Mouse (Mus musculus) stomach, embryonic 14.5 days (tissue): Measurements from ENCODE around the gene Atp11a. TPM values are rescaled to one million over a fixed set of nuclear protein-coding genes. Genes with fewer than 3 reads are reported as not detected.

Experiments
- ATAC-seq: fragments of 200-750 bp; cut with Nextera tagmentation; 2 replicates; pipeline ENCODE4 v1.8.0; 2017; ENCODE audit warnings: low read depth, moderate TSS enrichment; ENCODE audit not compliant: insufficient number of reproducible peaks, insufficient read depth, low FRiP score
- H3K27ac ChIP-seq: fragments of 300-500 bp; sonication (generic); 2 replicates; pipeline ENCODE4 v1.5.1; 2014; ENCODE audit warnings: mild to moderate bottlenecking, low read length, moderate library complexity, mixed read lengths
- H3K27me3 ChIP-seq: fragments of 300-500 bp; sonication (generic); 2 replicates; pipeline ENCODE4 v1.6.1; 2014; ENCODE audit warnings: low read length, control low read depth, mixed read lengths; ENCODE audit not compliant: control insufficient read depth, insufficient read depth
- H3K36me3 ChIP-seq: fragments of 300-500 bp; sonication (generic); 2 replicates; pipeline ENCODE4 v1.6.1; 2014; ENCODE audit warnings: mild to moderate bottlenecking, control low read depth, low read length, moderate library complexity, mixed read lengths; ENCODE audit not compliant: control insufficient read depth, insufficient read depth
- H3K4me1 ChIP-seq: fragments of 300-500 bp; sonication (generic); 2 replicates; pipeline ENCODE4 v1.6.1; 2014; ENCODE audit warnings: low read length, control low read depth, mixed read lengths; ENCODE audit not compliant: control insufficient read depth, insufficient read depth
- H3K4me2 ChIP-seq: fragments of 300-500 bp; sonication (generic); replicated peaks from 2 replicates; pipeline ENCODE4 v1.6.1; 2014; ENCODE audit warnings: low read depth, low read length, control low read depth
- H3K4me3 ChIP-seq: fragments of 300-500 bp; sonication (generic); 2 replicates; pipeline ENCODE4 v1.5.1; 2014; ENCODE audit warnings: low read depth, low read length, control low read depth
- H3K9ac ChIP-seq: fragments of 300-500 bp; sonication (generic); replicated peaks from 2 replicates; pipeline ENCODE4 v1.6.1; 2014; ENCODE audit warnings: low read depth, mild to moderate bottlenecking, control low read depth, low read length, moderate library complexity, mixed read lengths
- H3K9me3 ChIP-seq: fragments of 300-500 bp; sonication (generic); 2 replicates; pipeline ENCODE4 v1.6.1; 2016; ENCODE audit warnings: low read depth, low read length, control low read depth; ENCODE audit not compliant: control insufficient read depth
- WGBS: fragments of 180-500 bp; shearing (Covaris S2); extraction: QIAGEN DNeasy Blood & Tissue Kit; methylation state at CpG from one replicate; pipeline ENCODE4 v1.1.7; 2014; 5-methylcytosine and 5-hydroxymethylcytosine counted together
- polyA plus RNA-seq: library from polyadenylated mRNA; unstranded; fragments of >200 nt; fragmentation: Nextera tagmentation; extraction: Ambion mirVana; gene quantifications from 2 replicates; pipeline ENCODE4 v1.2.1, GENCODE M21; 2014

Atp11a gene
- polyA plus RNA-seq, 1 experiment from 2014 or later, result 20.8 TPM

DNA sequence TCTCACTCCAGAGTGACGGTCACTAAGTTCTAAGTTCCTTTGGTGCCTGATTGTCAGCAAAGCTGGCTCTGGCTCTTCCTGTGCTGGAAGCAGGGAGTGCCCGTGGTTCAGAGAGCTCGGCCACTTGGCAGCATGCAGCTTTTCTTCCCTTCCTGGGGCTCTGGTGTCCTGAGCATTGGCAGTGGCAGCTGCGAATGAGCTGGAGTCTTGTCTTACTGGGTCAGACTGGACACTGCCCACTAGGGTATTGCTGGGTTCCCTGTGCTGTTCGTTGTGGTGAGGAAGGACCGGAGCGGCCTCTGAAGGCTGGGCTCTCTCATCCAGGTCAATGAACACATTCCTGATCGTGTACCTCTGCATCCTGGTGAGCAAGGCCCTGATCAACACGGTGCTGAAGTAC is 70.3 kb downstream of the Atp11a start:
- no peak for ATAC-seq
- H3K27ac ChIP-seq, result no peak overlapping the region
- H3K27me3 ChIP-seq, result no peaks in the 10 kb centered on the region
- no peak overlapping the region for H3K9ac ChIP-seq
- WGBS, result 87% methylated on average over 9 of the region's 9 CpGs
- no peaks in the 10 kb centered on the region for H3K9me3 ChIP-seq
- no peak overlapping the region for H3K4me3 ChIP-seq
- H3K36me3 ChIP-seq, result peaks cover 25% of the 10 kb centered on the region
- H3K4me1 ChIP-seq, result no peaks in the 10 kb centered on the region
- H3K4me2 ChIP-seq, result no peak overlapping the region

DNA sequence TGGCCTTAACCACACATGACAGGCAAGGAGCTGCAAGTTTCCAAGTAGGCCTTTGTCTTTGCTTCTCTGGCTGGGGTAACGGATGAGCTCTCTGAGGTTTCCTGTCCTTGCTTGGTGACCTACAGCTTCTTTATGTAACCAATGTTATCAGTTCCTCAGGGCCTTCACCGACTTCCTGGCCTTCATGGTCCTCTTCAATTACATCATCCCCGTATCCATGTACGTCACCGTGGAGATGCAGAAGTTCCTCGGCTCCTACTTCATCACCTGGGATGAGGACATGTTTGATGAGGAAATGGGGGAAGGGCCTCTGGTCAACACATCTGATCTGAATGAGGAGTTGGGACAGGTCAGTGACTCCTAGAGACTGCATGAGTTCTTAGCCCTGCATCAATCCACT is 71.5 kb downstream of the Atp11a start:
- ATAC-seq, result no peak
- H3K9ac ChIP-seq, result no peak overlapping the region
- no peaks in the 10 kb centered on the region for H3K4me1 ChIP-seq
- WGBS, result 80% methylated on average over 6 of the region's 6 CpGs
- no peaks in the 10 kb centered on the region for H3K9me3 ChIP-seq
- no peak overlapping the region for H3K27ac ChIP-seq
- no peak overlapping the region for H3K4me3 ChIP-seq
- H3K36me3 ChIP-seq, result peaks cover 31% of the 10 kb centered on the region
- no peaks in the 10 kb centered on the region for H3K27me3 ChIP-seq
- H3K4me2 ChIP-seq, result no peak overlapping the region

DNA sequence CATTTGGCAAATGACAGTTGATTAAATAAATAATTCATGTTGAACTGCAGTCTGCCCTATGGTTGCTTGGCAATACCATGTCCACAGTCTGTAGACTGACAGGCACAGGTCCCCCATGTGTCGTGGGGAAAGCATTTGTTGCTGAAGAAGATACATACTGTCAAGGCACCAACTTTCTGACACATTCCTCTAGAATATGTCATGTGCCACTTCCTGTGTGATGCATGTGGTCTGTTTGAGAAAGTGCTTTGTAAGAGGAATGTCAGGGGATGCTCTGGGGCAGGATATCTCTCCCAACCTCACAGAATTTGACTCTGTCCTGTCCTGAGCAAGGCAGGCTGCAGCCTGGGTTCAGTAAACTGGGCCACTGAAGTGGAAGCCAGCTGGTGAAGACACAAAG is 72.6 kb downstream of the Atp11a start:
- 69% methylated on average over 1 of the region's 1 CpGs for WGBS
- ATAC-seq, result no peak
- H3K27ac ChIP-seq, result no peak overlapping the region
- no peak overlapping the region for H3K9ac ChIP-seq
- H3K4me3 ChIP-seq, result no peak overlapping the region
- no peaks in the 10 kb centered on the region for H3K4me1 ChIP-seq
- peaks cover 31% of the 10 kb centered on the region for H3K36me3 ChIP-seq
- no peak overlapping the region for H3K4me2 ChIP-seq
- H3K27me3 ChIP-seq, result no peaks in the 10 kb centered on the region
- no peaks in the 10 kb centered on the region for H3K9me3 ChIP-seq

DNA sequence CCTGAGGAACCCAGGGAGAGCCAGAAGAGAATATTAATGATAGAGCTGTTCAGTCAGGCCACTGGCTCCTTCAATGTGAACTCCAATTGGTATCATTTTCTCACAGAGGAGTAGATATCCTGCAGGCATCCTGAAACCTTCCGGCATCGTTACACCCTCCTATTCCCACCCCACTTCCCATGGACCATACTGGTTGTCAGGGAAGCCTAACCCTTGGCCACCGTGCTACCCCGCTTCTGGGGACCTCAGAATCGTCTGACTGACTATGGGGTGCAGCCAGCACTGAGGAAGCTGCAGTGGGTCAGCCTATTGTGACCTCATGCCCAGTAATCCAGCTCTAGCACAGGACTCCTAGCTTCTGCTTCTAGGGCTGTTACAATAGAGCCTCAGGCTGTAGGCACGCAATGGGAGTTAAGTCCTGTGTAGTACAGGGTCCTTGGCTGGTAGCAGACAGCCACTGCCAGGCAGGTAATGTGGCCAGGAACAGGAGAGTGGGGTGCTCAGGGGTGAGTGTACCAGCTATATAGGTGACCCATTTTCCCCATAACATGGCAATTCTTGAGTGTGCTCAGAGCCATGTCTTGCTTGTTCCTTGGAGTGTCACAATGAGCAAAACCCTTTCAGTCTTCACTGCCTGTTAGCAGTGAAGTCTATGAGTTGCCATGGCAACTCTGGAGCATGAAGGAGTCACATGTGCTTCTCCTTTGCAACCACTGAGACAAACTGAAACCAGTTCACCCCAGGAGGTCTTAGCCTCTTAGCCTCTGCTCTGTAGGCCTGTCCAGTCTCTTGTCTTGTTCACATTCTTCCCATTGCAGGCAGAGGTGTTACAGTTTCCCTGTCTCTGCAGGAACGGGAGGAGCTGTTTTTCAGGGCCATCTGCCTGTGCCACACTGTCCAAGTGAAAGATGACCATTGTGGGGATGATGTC is 75.1 kb downstream of the Atp11a start:
- Histone ChIP-seq H3K36me3 (peaks cover 30% of the 10 kb centered on the region), H3K4me1 (no peaks in the 10 kb centered on the region), H3K4me2 (no peak overlapping the region), H3K9me3 (no peaks in the 10 kb centered on the region), H3K9ac (no peak overlapping the region), H3K27me3 (no peaks in the 10 kb centered on the region), H3K27ac (no peak overlapping the region), H3K4me3 (no peak overlapping the region)
- WGBS, result 86% methylated on average over 7 of the region's 7 CpGs
- ATAC-seq, result no peak

DNA sequence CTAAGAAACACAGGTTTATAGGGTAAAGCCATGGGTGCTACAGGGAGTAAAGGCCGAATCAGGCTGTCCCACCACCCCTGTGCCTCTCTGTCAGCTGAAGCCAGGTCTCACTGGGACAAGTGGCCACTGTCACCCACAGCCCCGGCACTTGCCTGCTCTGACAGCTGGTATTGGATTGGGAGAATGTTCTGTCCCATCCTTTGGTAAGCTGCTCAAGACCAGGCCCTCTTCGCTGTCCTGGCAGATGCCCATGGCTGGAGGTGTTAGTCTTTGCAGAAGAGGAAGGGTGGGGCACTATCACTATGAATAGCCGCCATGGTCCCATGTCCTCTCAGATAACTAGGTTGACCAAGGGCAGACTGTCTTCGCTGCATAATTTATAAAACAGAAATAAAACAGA is 76.8 kb downstream of the Atp11a start:
- Histone ChIP-seq H3K4me2 (no peak overlapping the region), H3K4me3 (no peak overlapping the region), H3K27ac (no peak overlapping the region), H3K9ac (no peak overlapping the region), H3K9me3 (no peaks in the 10 kb centered on the region), H3K4me1 (no peaks in the 10 kb centered on the region), H3K27me3 (no peaks in the 10 kb centered on the region), H3K36me3 (peaks cover 31% of the 10 kb centered on the region)
- ATAC-seq, result no peak
- 93% methylated on average over 5 of the region's 5 CpGs for WGBS

DNA sequence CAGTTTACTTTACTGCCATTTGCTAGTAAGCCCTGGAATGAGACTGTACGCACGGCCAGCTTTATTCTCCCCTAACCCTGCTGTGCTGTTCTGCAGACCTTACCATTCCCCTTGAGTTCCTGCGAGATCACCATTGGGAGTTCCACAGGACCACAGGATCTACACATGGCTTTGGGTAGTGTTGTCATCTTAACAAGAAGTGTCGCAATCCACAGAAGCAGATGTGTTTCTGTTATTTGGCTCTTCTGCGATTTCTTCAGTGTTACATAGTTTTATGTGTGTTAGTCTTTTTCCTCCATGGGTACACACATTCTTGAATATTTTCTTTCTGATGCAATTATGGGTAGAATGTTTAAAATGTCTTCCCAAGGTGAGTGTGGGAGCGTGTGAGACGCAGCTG is 84.0 kb downstream of the Atp11a start:
- Histone ChIP-seq H3K4me2 (no peak overlapping the region), H3K36me3 (peaks cover 29% of the 10 kb centered on the region; the same call in 1 of the 2 replicates), H3K4me3 (no peak overlapping the region), H3K9ac (no peak overlapping the region), H3K27me3 (no peaks in the 10 kb centered on the region), H3K9me3 (no peaks in the 10 kb centered on the region), H3K27ac (no peak overlapping the region), H3K4me1 (no peaks in the 10 kb centered on the region)
- 93% methylated on average over 7 of the region's 7 CpGs for WGBS
- no peak for ATAC-seq

DNA sequence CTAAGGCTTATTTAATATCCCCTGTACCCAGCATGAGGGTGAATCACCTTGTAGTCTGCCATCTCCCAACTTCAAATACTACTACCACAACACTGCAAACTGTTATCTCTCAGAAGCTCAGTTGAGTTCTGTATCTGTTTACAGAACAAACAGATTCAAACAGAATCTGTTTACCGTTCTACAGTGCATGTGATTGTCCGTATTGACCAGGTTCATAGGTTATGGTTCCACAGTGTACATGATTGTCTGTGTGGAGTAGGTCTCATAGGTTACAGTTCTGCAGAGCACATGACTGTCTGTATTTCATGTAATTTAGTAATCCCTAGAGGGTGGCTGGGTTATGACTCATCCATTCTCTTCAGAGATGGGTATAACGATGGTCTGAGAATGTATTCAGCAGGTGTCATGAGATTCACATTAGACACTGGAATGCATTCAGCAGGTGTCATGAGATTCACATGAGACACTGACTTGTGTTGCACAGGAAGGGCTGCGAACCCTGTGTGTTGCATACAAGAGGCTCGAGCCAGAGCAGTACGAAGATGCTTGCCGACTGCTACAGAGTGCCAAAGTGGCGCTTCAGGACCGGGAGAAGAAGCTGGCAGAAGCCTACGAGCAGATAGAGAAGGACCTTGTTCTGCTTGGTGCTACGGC is 85.7 kb downstream of the Atp11a start:
- Histone ChIP-seq H3K36me3 (peaks cover 27% of the 10 kb centered on the region; the same call in 1 of the 2 replicates), H3K4me2 (no peak overlapping the region), H3K4me3 (no peak overlapping the region), H3K9me3 (no peaks in the 10 kb centered on the region), H3K27ac (no peak overlapping the region), H3K9ac (no peak overlapping the region), H3K4me1 (no peaks in the 10 kb centered on the region), H3K27me3 (no peaks in the 10 kb centered on the region)
- WGBS, result 88% methylated on average over 11 of the region's 11 CpGs
- ATAC-seq, result no peak

DNA sequence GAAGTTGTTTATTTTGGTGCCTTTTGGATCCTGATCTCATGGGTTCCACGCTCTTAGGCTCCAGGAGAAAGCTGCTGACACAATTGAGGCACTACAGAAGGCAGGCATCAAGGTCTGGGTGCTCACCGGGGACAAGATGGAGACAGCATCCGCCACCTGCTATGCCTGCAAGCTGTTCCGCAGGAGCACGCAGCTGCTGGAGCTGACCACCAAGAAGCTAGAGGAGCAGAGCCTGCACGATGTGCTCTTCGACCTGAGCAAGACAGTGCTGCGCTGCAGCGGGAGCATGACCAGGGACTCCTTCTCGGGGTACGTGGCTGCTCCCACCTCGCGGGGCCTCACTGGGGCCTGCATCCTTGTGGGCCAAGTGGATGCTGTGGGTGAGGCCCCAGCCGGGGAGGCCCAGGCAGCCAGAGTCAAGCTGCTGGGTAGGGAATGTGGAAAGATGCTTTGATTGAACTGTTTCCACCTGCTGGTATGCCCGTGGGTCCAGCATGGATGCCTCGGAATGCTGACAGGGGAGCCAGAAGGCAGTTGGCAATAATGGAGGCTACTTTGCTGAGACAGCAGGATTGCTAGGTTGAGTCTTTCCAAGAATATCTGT is 87.6 kb downstream of the Atp11a start:
- H3K27ac ChIP-seq, result no peak overlapping the region
- no peaks in the 10 kb centered on the region for H3K4me1 ChIP-seq
- H3K9me3 ChIP-seq, result no peaks in the 10 kb centered on the region
- H3K9ac ChIP-seq, result no peak overlapping the region
- 93% methylated on average over 16 of the region's 16 CpGs for WGBS
- peaks cover 37% of the 10 kb centered on the region for H3K36me3 ChIP-seq
- ATAC-seq, result no peak
- no peak overlapping the region for H3K4me3 ChIP-seq
- no peak overlapping the region for H3K4me2 ChIP-seq
- no peaks in the 10 kb centered on the region for H3K27me3 ChIP-seq
